Mouse (Mus musculus): ENCODE data around the gene Pus7l. TPM values are rescaled to one million over a fixed set of nuclear protein-coding genes. Genes with fewer than 3 reads are reported as not detected.

The Pus7l gene
- polyA plus RNA-seq, 1 experiment from 2014 or later: 2.6 TPM

DNA sequence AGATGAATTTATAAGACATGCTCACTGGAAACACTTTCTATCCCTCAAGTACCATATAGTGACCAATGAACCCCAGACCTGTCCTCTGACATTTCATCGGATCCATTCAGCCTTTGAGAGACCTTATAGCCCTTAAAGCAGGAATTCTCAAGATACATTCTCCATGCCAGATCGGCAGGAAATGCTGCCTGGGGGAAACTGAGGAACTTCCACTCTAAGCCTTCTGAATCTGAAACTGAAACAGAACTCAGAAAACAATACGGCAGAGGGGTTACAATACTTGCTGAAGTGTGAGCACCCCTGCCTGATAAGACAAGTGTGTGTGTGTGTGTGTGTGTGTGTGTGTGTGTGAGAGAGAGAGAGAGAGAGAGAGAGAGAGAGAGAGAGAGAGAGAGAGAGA is 4.1 kb downstream of the Pus7l start:
- WGBS (ENCODE audit: insufficient replicate concordance): 69% methylated on average over 3 of the region's 3 CpGs
- no peaks in the 10 kb centered on the region for H3K9me3 ChIP-seq (replicated peaks)
- H3K27ac ChIP-seq (replicated peaks): no peak overlapping the region
- ATAC-seq (ENCODE audit: insufficient read depth): no peak
- H3K4me3 ChIP-seq (replicated peaks): no peak overlapping the region
- peaks cover 17% of the 10 kb centered on the region for H3K4me1 ChIP-seq (replicated peaks)
- no peaks in the 10 kb centered on the region for H3K27me3 ChIP-seq
- H3K4me2 ChIP-seq: no peak overlapping the region
- H3K9ac ChIP-seq: no peak overlapping the region
- H3K36me3 ChIP-seq (replicated peaks): no peaks in the 10 kb centered on the region

DNA sequence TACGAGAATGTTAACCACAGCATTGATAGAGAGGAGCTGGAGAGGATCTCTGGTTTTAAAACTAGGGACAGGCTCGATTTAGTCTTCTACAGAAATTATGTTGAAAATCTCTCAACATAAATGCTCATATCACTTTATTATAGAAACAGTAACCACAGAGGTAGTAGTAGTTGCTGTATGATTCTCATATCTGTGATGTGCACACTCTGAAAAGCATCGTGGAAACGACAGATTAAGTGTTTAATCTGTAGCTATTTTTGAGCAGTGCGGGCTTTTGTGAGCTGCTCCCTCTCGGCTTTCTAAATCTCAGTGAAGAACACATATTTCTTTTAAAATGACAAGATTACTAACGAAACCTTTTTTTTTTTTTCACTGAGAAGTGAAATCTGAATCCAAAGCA is 7.8 kb downstream of the Pus7l start:
- WGBS (ENCODE audit: insufficient replicate concordance): 46% methylated on average over 7 of the region's 7 CpGs
- H3K4me1 ChIP-seq (replicated peaks): no peaks in the 10 kb centered on the region
- H3K27ac ChIP-seq (replicated peaks): no peak overlapping the region
- no peak overlapping the region for H3K4me3 ChIP-seq (replicated peaks)
- H3K9me3 ChIP-seq (replicated peaks): no peaks in the 10 kb centered on the region
- H3K27me3 ChIP-seq: no peaks in the 10 kb centered on the region
- no peak overlapping the region for H3K9ac ChIP-seq
- ATAC-seq (ENCODE audit: insufficient read depth): no peak
- H3K4me2 ChIP-seq: no peak overlapping the region
- H3K36me3 ChIP-seq (replicated peaks): no peaks in the 10 kb centered on the region

DNA sequence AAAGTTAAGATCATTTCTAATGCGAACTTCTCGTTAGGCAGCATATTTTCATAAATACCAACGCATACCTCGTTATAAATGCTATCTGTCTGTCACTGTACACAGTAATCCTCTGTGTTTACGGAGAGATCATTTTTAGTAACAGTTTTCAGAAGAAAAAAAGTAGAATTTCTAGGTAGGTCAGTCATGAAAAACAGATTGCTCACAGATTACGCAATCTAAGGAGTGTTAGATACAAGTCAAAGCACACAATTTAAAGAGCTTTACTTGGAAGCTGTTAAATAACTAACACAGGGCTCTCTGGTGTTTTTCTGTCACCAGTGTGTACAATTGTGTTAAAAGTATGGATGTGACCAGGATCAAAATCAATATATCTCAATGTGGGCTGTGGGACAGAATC is 10.4 kb downstream of the Pus7l start:
- H3K9ac ChIP-seq: no peak overlapping the region
- H3K27ac ChIP-seq (replicated peaks): no peak overlapping the region
- H3K9me3 ChIP-seq (replicated peaks): no peaks in the 10 kb centered on the region
- no peak overlapping the region for H3K4me3 ChIP-seq (replicated peaks)
- 0 out of 2 replicates have a peak, but pooled peaks cover 2% of the 10 kb centered on the region for H3K36me3 ChIP-seq (replicated peaks)
- H3K27me3 ChIP-seq: no peaks in the 10 kb centered on the region
- ATAC-seq (ENCODE audit: insufficient read depth): no peak
- WGBS (ENCODE audit: insufficient replicate concordance): 80% methylated on average over 6 of the region's 6 CpGs
- no peak overlapping the region for H3K4me2 ChIP-seq
- no peaks in the 10 kb centered on the region for H3K4me1 ChIP-seq (replicated peaks)

DNA sequence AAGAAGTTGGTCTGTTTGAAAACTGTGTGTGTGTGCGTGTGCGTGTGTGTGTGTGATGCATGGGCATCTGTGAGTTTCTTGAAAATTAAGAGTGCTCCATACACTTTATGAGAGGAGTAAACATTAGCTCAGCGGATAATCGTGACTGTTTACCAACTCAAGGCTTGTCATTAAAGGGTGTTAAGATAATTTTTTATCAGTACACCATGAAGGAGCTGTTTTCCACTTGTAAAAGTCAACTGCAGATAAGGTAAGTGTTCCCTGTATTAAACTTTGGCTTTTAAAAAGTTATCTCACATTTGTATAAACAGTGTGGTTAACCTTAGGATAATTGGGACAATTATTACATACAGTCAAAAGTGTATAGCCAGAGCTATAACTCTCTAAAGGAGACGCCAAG is 11.0 kb downstream of the Pus7l start:
- no peak for ATAC-seq (ENCODE audit: insufficient read depth)
- Histone ChIP-seq H3K9me3 (replicated peaks) (no peaks in the 10 kb centered on the region), H3K4me1 (replicated peaks) (no peaks in the 10 kb centered on the region), H3K27ac (replicated peaks) (no peak overlapping the region), H3K27me3 (no peaks in the 10 kb centered on the region), H3K36me3 (replicated peaks) (0 out of 2 replicates have a peak, but pooled peaks cover 2% of the 10 kb centered on the region), H3K9ac (no peak overlapping the region), H3K4me3 (replicated peaks) (no peak overlapping the region), H3K4me2 (no peak overlapping the region)
- WGBS (ENCODE audit: insufficient replicate concordance): 60% methylated on average over 5 of the region's 5 CpGs

DNA sequence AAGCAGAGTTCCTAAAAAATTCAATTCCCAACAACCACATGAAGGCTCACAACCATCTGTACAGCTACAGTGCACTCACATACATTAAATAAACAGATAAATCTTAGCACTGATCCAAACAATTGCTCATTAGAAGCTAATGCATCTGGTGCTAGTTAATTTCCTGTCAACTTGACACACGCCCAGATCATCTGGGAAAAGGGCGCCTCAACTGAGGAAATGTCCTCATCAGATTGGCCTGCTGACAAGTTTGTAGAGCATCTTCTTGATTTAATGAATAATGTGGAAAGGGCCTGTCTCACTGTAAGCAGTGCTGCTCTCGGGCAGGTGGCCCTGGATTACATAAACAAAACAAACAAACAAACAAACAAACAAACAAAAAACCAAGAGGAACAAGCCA is 12.8 kb downstream of the Pus7l start:
- H3K36me3 ChIP-seq (replicated peaks): 0 out of 2 replicates have a peak, but pooled peaks cover 2% of the 10 kb centered on the region
- WGBS (ENCODE audit: insufficient replicate concordance): 67% methylated on average over 3 of the region's 3 CpGs
- no peak for ATAC-seq (ENCODE audit: insufficient read depth)
- H3K4me1 ChIP-seq (replicated peaks): no peaks in the 10 kb centered on the region
- no peak overlapping the region for H3K4me3 ChIP-seq (replicated peaks)
- no peak overlapping the region for H3K4me2 ChIP-seq
- H3K9me3 ChIP-seq (replicated peaks): no peaks in the 10 kb centered on the region
- no peak overlapping the region for H3K27ac ChIP-seq (replicated peaks)
- H3K27me3 ChIP-seq: no peaks in the 10 kb centered on the region
- no peak overlapping the region for H3K9ac ChIP-seq

DNA sequence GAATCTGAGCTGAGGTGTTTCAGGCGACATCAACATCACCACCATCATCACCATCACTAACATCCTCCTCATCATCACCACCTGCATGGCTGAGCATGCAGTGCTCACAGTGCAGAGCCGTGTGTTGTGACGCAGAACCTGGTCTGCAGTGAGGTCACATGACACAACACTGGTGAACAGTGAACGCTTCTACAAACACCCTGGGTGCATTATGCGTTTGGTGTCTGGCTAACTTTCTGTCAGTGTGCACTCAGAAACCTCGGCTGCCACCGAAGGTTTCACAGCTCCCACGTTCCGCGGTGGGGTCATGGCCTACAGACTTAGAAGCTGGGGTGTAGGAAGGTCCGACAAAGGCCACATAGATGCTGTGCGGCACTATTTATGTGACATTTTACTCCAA is 18.4 kb downstream of the Pus7l start:
- H3K27me3 ChIP-seq: no peaks in the 10 kb centered on the region
- H3K4me1 ChIP-seq (replicated peaks): no peaks in the 10 kb centered on the region
- H3K9ac ChIP-seq: no peak overlapping the region
- no peak overlapping the region for H3K27ac ChIP-seq (replicated peaks)
- H3K4me3 ChIP-seq (replicated peaks): no peak overlapping the region
- peaks cover 2% of the 10 kb centered on the region; the same call in 1 of the 2 replicates for H3K36me3 ChIP-seq (replicated peaks)
- no peak overlapping the region for H3K4me2 ChIP-seq
- H3K9me3 ChIP-seq (replicated peaks): no peaks in the 10 kb centered on the region
- WGBS (ENCODE audit: insufficient replicate concordance): 80% methylated on average over 12 of the region's 12 CpGs
- no peak for ATAC-seq (ENCODE audit: insufficient read depth)

DNA sequence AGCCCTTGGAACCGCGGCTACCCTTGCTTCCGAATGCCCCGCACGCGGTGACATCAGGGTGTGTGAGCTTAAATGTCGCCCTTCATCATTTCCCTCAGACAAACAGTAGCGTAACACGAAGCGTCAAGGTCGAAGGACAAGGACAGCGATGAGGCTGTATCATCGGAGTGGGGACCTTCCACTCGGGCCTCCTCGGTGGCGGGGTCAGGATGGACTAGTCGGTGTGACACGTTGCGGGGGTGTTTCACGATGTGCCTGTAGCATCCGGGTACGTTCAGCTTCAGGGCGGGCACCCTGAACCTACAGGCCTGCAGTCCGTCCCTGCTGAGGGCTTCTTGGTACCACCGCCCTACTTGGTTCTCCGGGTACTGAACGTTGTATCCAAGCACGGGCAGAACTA is 20.1 kb downstream of the Pus7l start:
- Histone ChIP-seq H3K36me3 (replicated peaks) (no peaks in the 10 kb centered on the region; the same call in 1 of the 2 replicates), H3K4me2 (no peak overlapping the region), H3K4me3 (replicated peaks) (no peak overlapping the region), H3K9me3 (replicated peaks) (no peaks in the 10 kb centered on the region), H3K27ac (replicated peaks) (no peak overlapping the region), H3K27me3 (no peaks in the 10 kb centered on the region), H3K9ac (no peak overlapping the region), H3K4me1 (replicated peaks) (no peaks in the 10 kb centered on the region)
- no peak for ATAC-seq (ENCODE audit: insufficient read depth)
- 85% methylated on average over 28 of the region's 28 CpGs for WGBS (ENCODE audit: insufficient replicate concordance)

DNA sequence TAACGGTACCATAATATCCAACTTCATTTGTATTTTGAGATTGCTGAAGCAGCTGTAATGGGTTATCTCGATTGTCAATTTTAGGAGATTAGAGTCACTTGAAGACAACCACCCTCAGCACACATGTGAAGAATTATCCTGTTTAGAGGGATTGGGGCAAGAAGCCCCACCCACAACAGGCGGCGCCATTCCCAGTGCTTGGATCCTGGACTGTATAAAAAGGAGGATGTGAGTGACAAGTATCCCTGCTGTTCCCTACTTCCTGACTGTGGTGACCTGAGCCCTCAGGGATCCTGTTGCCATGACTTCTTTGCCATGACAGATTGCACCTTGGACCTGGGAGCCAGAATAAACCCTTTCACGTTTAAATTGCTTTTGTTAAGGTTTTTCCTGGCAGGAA is 22.4 kb downstream of the Pus7l start:
- ATAC-seq (ENCODE audit: insufficient read depth): no peak
- 74% methylated on average over 5 of the region's 5 CpGs for WGBS (ENCODE audit: insufficient replicate concordance)
- H3K27ac ChIP-seq (replicated peaks): no peak overlapping the region

DNA sequence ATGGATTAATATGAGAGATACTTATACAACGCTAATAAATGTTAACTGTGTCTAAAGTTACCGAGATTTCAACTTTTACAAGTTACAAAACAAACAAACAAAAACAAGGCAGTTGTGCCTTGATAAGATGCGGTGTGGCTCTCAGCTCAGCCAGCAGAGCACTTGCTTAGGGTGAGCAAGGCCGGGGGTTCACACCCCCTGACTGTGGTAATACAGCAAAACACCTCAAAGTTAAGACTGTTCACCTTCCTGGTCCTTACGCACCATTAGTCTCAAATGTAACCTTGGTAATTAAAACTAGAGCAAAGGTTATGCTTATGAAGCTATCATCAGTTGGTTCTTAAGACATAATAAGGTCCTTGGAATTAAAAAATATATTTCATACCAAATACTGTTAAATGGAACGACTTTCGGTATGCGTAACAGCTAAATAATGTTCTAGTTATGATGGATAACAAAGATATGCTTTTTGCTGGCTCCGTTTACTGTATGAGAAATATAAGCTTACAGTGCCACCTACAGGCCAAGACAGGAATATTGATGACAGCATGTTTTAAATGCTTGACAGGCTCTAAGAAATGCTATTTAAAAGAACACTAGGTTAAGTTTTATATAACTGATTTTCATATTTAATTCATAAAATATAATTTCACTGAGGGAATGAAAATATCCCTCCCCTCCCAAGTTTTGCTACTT is 23.0 kb downstream of the Pus7l start:
- no peak for ATAC-seq (ENCODE audit: insufficient read depth)
- H3K4me3 ChIP-seq (replicated peaks): no peak overlapping the region
- H3K9me3 ChIP-seq (replicated peaks): no peaks in the 10 kb centered on the region
- H3K36me3 ChIP-seq (replicated peaks): no peaks in the 10 kb centered on the region; the same call in 1 of the 2 replicates
- H3K9ac ChIP-seq: no peak overlapping the region
- H3K4me2 ChIP-seq: no peak overlapping the region
- H3K4me1 ChIP-seq (replicated peaks): no peaks in the 10 kb centered on the region
- WGBS (ENCODE audit: insufficient replicate concordance): 39% methylated on average over 9 of the region's 9 CpGs
- H3K27me3 ChIP-seq: no peaks in the 10 kb centered on the region
- no peak overlapping the region for H3K27ac ChIP-seq (replicated peaks)

More for the DNA sequence above, 22.4 kb downstream of the Pus7l start:
- Histone ChIP-seq H3K4me3 (replicated peaks) (no peak overlapping the region), H3K36me3 (replicated peaks) (no peaks in the 10 kb centered on the region; the same call in 1 of the 2 replicates), H3K4me2 (no peak overlapping the region), H3K9me3 (replicated peaks) (no peaks in the 10 kb centered on the region), H3K4me1 (replicated peaks) (no peaks in the 10 kb centered on the region), H3K27me3 (no peaks in the 10 kb centered on the region), H3K9ac (no peak overlapping the region)

DNA sequence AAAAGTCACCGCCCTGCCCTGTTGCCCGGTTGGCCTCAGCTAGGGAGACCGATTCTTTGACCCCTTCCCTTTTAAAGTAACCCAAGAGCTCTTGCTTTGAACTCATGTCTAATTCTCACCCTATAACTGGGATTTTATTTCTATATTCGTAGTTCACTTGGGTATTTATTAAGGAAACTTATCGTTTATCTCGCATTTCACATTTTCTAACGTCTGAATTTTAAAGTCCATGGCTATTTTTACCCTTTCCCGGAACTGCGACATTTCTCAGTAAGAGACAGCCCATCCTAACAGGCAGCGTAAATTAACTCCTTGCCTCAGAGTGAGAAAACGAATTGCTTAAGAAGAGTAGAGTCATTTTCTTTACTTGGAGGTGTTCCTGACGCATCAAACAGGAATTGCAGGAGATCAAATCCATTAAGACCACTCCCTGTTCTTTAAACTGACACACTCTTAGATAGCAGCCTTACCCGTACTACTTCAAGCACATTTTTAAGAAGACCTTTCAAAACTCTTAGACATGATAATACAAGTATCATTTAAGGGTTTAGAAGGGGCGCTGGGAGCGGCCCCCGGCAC is 25.3 kb downstream of the Pus7l start:
- H3K9me3 ChIP-seq (replicated peaks): no peaks in the 10 kb centered on the region
- H3K27me3 ChIP-seq: no peaks in the 10 kb centered on the region
- H3K27ac ChIP-seq (replicated peaks): no peak overlapping the region
- H3K4me2 ChIP-seq: no peak overlapping the region
- no peak for ATAC-seq (ENCODE audit: insufficient read depth)
- H3K9ac ChIP-seq: no peak overlapping the region
- 54% methylated on average over 16 of the region's 16 CpGs for WGBS (ENCODE audit: insufficient replicate concordance)
- H3K36me3 ChIP-seq (replicated peaks): no peaks in the 10 kb centered on the region
- no peaks in the 10 kb centered on the region for H3K4me1 ChIP-seq (replicated peaks)
- no peak overlapping the region for H3K4me3 ChIP-seq (replicated peaks)

DNA sequence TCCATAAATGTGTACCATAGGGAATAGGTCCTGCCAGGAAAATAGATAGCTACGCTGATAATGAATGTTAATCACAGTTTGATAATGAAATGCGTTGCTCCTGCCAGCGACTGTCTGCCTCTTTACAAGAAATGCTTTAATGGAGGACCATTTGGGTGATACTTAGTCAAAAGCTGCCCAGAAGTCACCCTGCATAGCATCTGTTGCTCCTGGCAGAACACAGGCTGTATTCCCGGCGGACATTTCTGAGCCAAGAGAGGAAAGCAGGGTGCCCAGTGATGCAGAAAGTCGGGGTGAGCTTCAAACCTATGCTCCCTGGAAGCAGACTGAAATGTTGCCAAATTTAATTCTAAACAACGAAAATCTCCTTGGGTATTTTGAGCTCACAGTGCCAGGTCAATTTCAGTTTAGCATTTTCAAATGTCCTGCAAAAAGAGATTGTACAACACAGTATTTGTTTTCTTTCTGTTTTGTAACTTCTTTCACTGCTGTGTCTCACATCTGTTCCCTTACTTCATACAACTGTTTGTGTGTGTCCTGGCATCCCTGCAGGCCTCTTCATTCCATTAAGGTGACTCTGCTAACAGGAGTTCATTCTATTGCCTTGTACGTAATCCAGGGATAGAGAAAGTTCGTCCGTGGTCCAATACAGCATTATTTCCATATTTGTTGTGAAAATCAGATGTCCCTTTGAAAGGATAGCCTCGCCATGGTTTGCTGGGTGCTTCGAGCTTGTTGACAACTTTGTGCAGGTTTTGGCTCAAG is 39.7 kb downstream of the Pus7l start:
- H3K9ac ChIP-seq: no peak overlapping the region
- H3K9me3 ChIP-seq (replicated peaks): no peaks in the 10 kb centered on the region
- no peak overlapping the region for H3K4me3 ChIP-seq (replicated peaks)
- H3K36me3 ChIP-seq (replicated peaks): no peaks in the 10 kb centered on the region
- ATAC-seq (ENCODE audit: insufficient read depth): no peak
- H3K4me1 ChIP-seq (replicated peaks): no peaks in the 10 kb centered on the region
- no peak overlapping the region for H3K4me2 ChIP-seq
- no peaks in the 10 kb centered on the region for H3K27me3 ChIP-seq
- WGBS (ENCODE audit: insufficient replicate concordance): 58% methylated on average over 12 of the region's 12 CpGs
- no peak overlapping the region for H3K27ac ChIP-seq (replicated peaks)
